Mouse (Mus musculus) frontal cortex, adult (tissue): ENCODE measurements at regions not wholly inside any gene's neighbourhood (a gene's known extent, or its start where the extent isn't known, plus 50 kb on each side); places are given as distances from the start of the nearest gene placed in this dataset.

Experiments
- ATAC-seq: cut with Nextera tagmentation; 2 replicates; pipeline ENCODE4 v1.9.2; 2017; ENCODE audit warnings: mild to moderate bottlenecking, moderate library complexity, mixed read lengths; ENCODE audit not compliant: low TSS enrichment

- ATAC-seq, result no peak
Observed at GRCm38 (mm10) chr11:38618707-38619106, 1382.9 kb upstream of the Tenm2 start.

GRCm38 (mm10) chr11:38600971-38601370, 1365.2 kb upstream of the Tenm2 start:
- peak; percentile 85 for ATAC-seq

- ATAC-seq, result no peak
Observed at GRCm38 (mm10) chr11:38568515-38568914, 1332.8 kb upstream of the Tenm2 start.

- ATAC-seq, result peak; percentile 65; the same call in 1 of the 2 replicates
Observed at GRCm38 (mm10) chr11:38543893-38544292, 1308.1 kb upstream of the Tenm2 start.

GRCm38 (mm10) chr11:38540097-38540496, 1304.3 kb upstream of the Tenm2 start:
- ATAC-seq, result no peak

- ATAC-seq, result no peak
Observed at GRCm38 (mm10) chr11:38532282-38532681, 1296.5 kb upstream of the Tenm2 start.

- ATAC-seq, result no peak
Observed at GRCm38 (mm10) chr11:38509676-38510075, 1273.9 kb upstream of the Tenm2 start.

GRCm38 (mm10) chr11:38464239-38464596, 1228.5 kb upstream of the Tenm2 start:
- no peak for ATAC-seq

GRCm38 (mm10) chr11:38463568-38464238, 1227.9 kb upstream of the Tenm2 start:
- ATAC-seq, result no peak

GRCm38 (mm10) chr11:38443291-38443690, 1207.5 kb upstream of the Tenm2 start:
- ATAC-seq, result no peak

GRCm38 (mm10) chr11:38410302-38410701, 1174.5 kb upstream of the Tenm2 start:
- no peak for ATAC-seq

GRCm38 (mm10) chr11:38397771-38398170, 1162.0 kb upstream of the Tenm2 start:
- no peak for ATAC-seq

GRCm38 (mm10) chr11:38386958-38387357, 1151.2 kb upstream of the Tenm2 start:
- no peak for ATAC-seq

- ATAC-seq, result no peak
Observed at GRCm38 (mm10) chr11:38346442-38346841, 1110.7 kb upstream of the Tenm2 start.

GRCm38 (mm10) chr11:38335411-38335810, 1099.6 kb upstream of the Tenm2 start:
- no peak for ATAC-seq

- ATAC-seq, result no peak
Observed at GRCm38 (mm10) chr11:38297693-38298092, 1061.9 kb upstream of the Tenm2 start.

- ATAC-seq, result peak; percentile 91
Observed at GRCm38 (mm10) chr11:38291289-38291688, 1055.5 kb upstream of the Tenm2 start.

- no peak for ATAC-seq
Observed at GRCm38 (mm10) chr11:38280961-38281360, 1045.2 kb upstream of the Tenm2 start.
